Mouse (Mus musculus): ENCODE data around the gene Ptpn18. TPM values are rescaled to one million over a fixed set of nuclear protein-coding genes. Genes with fewer than 3 reads are reported as not detected.

The Ptpn18 gene
- 282 TPM for polyA plus RNA-seq (2017; shearing (Covaris generic))

GRCm38 (mm10) chr1:34459284-34460060 is at the start of gene Ptpn18:
Gene Ptpn18, plus strand, starts transcription at chr1:34459762.

GRCm38 (mm10) chr1:34439215-34439960 is 20.2 kb upstream of the Ptpn18 start, which contains the start of the genes Ccdc115 and Imp4:
Gene Ccdc115, minus strand, starts transcription at chr1:34439672.
Gene Imp4, plus strand, starts transcription at chr1:34439851.

Other genes with a start within 250 kb of the Ptpn18 start
- gene Ccdc115, start 20.1 kb upstream of the Ptpn18 start, polyA plus RNA-seq (2017; shearing (Covaris generic)) = 58.5 TPM
- gene Imp4, start 19.9 kb upstream of the Ptpn18 start, polyA plus RNA-seq (2017; shearing (Covaris generic)) = 169 TPM
- gene Prss39, start 38.6 kb downstream of the Ptpn18 start, polyA plus RNA-seq (2017; shearing (Covaris generic)) = not detected
- not detected for gene Cfc1, start 75.9 kb downstream of the Ptpn18 start, polyA plus RNA-seq (2017; shearing (Covaris generic))
- gene Prss40, start 101.2 kb downstream of the Ptpn18 start, polyA plus RNA-seq (2017; shearing (Covaris generic)) = not detected
- not detected for gene Amer3, start 119.9 kb downstream of the Ptpn18 start, polyA plus RNA-seq (2017; shearing (Covaris generic))

All from inflammation-experienced regulatory T-cells, adult 16 weeks (primary cell).